Mouse (Mus musculus): Measurements from ENCODE around the gene Strip2.

GRCm38 (mm10) chr6:29940428-29940827 lies 23.6 kb downstream of the Strip2 start:
- TF ChIP-seq CTCF (conservative IDR thresholded peaks at IDR 0.05 in 1 of 2, IDR thresholded peaks at IDR 0.05 in 1 of 2; ENCODE audit: low read depth in 2 of 2, low read length in 2 of 2) (no peak), CHD1 (IDR thresholded peaks at IDR 0.05; ENCODE audit: low read depth, low read length) (no peak), POLR2A (IDR thresholded peaks at IDR 0.05; ENCODE audit: low read depth, low read length) (no peak), KAT2A (IDR thresholded peaks at IDR 0.05; ENCODE audit: insufficient replicate concordance, low read length) (no peak), MXI1 (IDR thresholded peaks at IDR 0.05; ENCODE audit: low read depth, low read length) (no peak), JUN (IDR thresholded peaks at IDR 0.05; ENCODE audit: insufficient read depth, low read depth, low read length) (no peak)
